Mouse (Mus musculus): ENCODE measurements at regions not wholly inside any gene's neighbourhood (a gene's known extent, or its start where the extent isn't known, plus 50 kb on each side); places are given as distances from the start of the nearest gene placed in this dataset.

GRCm38 (mm10) chr8:17782650-17783049 lies 1195.4 kb downstream of the Defb40 start:
- TF ChIP-seq POLR2A (IDR thresholded peaks at IDR 0.05; ENCODE audit: extremely low read depth, insufficient read depth, low read length) (no peak), CTCF (IDR thresholded peaks at IDR 0.05; ENCODE audit: extremely low read depth, insufficient read depth, low read length) (no peak)
- H3K4me1 ChIP-seq (ENCODE audit: control insufficient read depth, insufficient read depth, low read length): no peaks in the 10 kb centered on the region
- H3K4me3 ChIP-seq (ENCODE audit: insufficient read depth, low read length): no peak overlapping the region
- H3K27ac ChIP-seq (ENCODE audit: insufficient read depth, low read length): no peak overlapping the region

- Histone ChIP-seq H3K4me1 (ENCODE audit: control insufficient read depth, insufficient read depth, low read length) (no peaks in the 10 kb centered on the region), H3K27ac (ENCODE audit: insufficient read depth, low read length) (no peak overlapping the region), H3K4me3 (ENCODE audit: insufficient read depth, low read length) (no peak overlapping the region)
- no peak for TF ChIP-seq CTCF (IDR thresholded peaks at IDR 0.05; ENCODE audit: extremely low read depth, insufficient read depth, low read length)
- TF ChIP-seq POLR2A (IDR thresholded peaks at IDR 0.05; ENCODE audit: extremely low read depth, insufficient read depth, low read length): no peak
Observed at GRCm38 (mm10) chr8:17781559-17782283, 1196.3 kb downstream of the Defb40 start.

DNA sequence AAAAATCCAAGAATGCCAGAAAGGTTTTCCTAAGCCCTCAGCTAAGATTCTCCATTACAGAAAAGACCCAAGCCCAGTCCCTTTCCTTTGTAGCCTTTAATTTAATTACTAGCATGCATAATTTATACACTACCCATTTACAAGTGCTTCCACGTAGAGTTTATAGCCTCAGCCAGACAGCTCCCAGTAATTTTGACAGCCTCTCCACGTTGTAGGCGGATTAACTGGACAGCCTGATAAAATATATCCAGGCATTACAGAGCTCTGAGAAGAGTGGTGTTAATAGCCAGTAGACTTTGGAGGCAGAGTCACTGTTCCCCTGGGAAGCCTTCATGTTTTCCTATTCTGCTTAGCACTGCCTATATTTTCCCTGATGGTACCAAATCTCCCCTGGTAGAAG lies 1202.6 kb downstream of the Defb40 start:
- no peak for TF ChIP-seq POLR2A (IDR thresholded peaks at IDR 0.05; ENCODE audit: extremely low read depth, insufficient read depth, low read length)
- no peak for TF ChIP-seq CTCF (IDR thresholded peaks at IDR 0.05; ENCODE audit: extremely low read depth, insufficient read depth, low read length)
- Histone ChIP-seq H3K4me3 (ENCODE audit: insufficient read depth, low read length) (no peak overlapping the region), H3K27ac (ENCODE audit: insufficient read depth, low read length) (no peak overlapping the region), H3K4me1 (ENCODE audit: control insufficient read depth, insufficient read depth, low read length) (no peaks in the 10 kb centered on the region)

GRCm38 (mm10) chr8:17773311-17773710 lies 1204.7 kb downstream of the Defb40 start:
- H3K4me1 ChIP-seq (ENCODE audit: control insufficient read depth, insufficient read depth, low read length): no peaks in the 10 kb centered on the region
- no peak overlapping the region for H3K27ac ChIP-seq (ENCODE audit: insufficient read depth, low read length)
- H3K4me3 ChIP-seq (ENCODE audit: insufficient read depth, low read length): no peak overlapping the region
- TF ChIP-seq CTCF (IDR thresholded peaks at IDR 0.05; ENCODE audit: extremely low read depth, insufficient read depth, low read length) (no peak), POLR2A (IDR thresholded peaks at IDR 0.05; ENCODE audit: extremely low read depth, insufficient read depth, low read length) (no peak)

DNA sequence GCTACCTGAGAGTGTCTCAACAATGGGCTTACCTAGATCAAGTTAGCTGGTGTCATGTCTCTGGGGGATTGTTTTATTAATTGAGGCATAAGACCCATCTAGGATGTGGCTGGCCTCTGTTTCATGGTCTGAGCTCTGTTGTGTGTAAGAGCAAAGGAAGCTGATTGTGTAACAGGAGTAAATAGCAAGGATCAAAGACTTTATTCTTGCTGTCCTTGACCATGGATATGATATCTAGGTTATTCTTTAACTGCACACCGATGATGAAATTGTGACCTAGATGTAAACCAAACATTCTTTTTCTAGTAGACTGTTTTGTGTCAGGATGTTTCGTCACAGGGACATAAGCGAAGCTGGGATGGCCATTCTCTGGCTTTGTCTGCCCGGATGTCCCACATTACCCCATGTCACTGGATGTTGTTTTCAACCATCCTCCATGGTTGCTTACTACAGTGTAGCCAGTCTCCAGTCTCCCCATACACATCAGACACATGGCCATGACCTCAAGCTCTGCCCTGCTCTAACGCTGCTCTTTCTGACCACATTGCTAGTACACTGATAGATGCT lies 1210.5 kb downstream of the Defb40 start:
- Histone ChIP-seq H3K27ac (ENCODE audit: insufficient read depth, low read length) (no peak overlapping the region), H3K4me3 (ENCODE audit: insufficient read depth, low read length) (no peak overlapping the region), H3K4me1 (ENCODE audit: control insufficient read depth, insufficient read depth, low read length) (no peaks in the 10 kb centered on the region)
- no peak for TF ChIP-seq CTCF (IDR thresholded peaks at IDR 0.05; ENCODE audit: extremely low read depth, insufficient read depth, low read length)

DNA sequence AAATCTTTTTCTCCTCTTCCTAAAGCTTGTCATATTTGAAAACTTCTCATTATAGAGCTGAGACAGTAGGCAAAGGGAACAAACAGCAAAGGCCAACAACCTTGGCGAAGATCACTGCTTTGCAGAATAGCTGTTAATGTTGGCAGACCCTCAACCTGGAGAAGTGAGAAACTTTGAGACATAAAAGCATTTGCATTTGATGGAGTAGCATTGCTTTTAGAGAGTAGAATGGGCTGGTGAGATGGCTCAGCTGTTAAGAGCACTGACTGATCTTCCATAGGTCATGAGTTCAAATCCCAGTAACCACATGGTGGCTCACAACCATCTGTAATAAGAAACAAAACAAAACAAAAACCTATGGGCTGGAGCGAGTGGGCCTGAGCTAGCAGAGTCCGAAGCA lies 1253.4 kb downstream of the Defb40 start:
- H3K27ac ChIP-seq (ENCODE audit: insufficient read depth, low read length): no peak overlapping the region
- no peaks in the 10 kb centered on the region for H3K4me1 ChIP-seq (ENCODE audit: control insufficient read depth, insufficient read depth, low read length)
- H3K4me3 ChIP-seq (ENCODE audit: insufficient read depth, low read length): no peak overlapping the region
- TF ChIP-seq POLR2A (IDR thresholded peaks at IDR 0.05; ENCODE audit: extremely low read depth, insufficient read depth, low read length): no peak
- no peak for TF ChIP-seq CTCF (IDR thresholded peaks at IDR 0.05; ENCODE audit: extremely low read depth, insufficient read depth, low read length)

- H3K4me3 ChIP-seq (ENCODE audit: insufficient read depth, low read length): no peak overlapping the region
- TF ChIP-seq CTCF (IDR thresholded peaks at IDR 0.05; ENCODE audit: extremely low read depth, insufficient read depth, low read length) (no peak), POLR2A (IDR thresholded peaks at IDR 0.05; ENCODE audit: extremely low read depth, insufficient read depth, low read length) (no peak)
- H3K27ac ChIP-seq (ENCODE audit: insufficient read depth, low read length): no peak overlapping the region
- no peaks in the 10 kb centered on the region; the same call in 1 of the 2 replicates for H3K4me1 ChIP-seq (ENCODE audit: control insufficient read depth, insufficient read depth, low read length)
Observed at GRCm38 (mm10) chr8:17709162-17709561, 1268.9 kb downstream of the Defb40 start.

- Histone ChIP-seq H3K27ac (ENCODE audit: insufficient read depth, low read length) (no peak overlapping the region), H3K4me1 (ENCODE audit: control insufficient read depth, insufficient read depth, low read length) (no peaks in the 10 kb centered on the region; the same call in 1 of the 2 replicates), H3K4me3 (ENCODE audit: insufficient read depth, low read length) (no peak overlapping the region)
- TF ChIP-seq CTCF (IDR thresholded peaks at IDR 0.05; ENCODE audit: extremely low read depth, insufficient read depth, low read length) (no peak), POLR2A (IDR thresholded peaks at IDR 0.05; ENCODE audit: extremely low read depth, insufficient read depth, low read length) (no peak)
Observed at GRCm38 (mm10) chr8:17708409-17708808, 1269.6 kb downstream of the Defb40 start.

- H3K4me3 ChIP-seq (ENCODE audit: insufficient read depth, low read length): no peak overlapping the region
- no peaks in the 10 kb centered on the region for H3K4me1 ChIP-seq (ENCODE audit: control insufficient read depth, insufficient read depth, low read length)
- TF ChIP-seq CTCF (IDR thresholded peaks at IDR 0.05; ENCODE audit: extremely low read depth, insufficient read depth, low read length) (no peak), POLR2A (IDR thresholded peaks at IDR 0.05; ENCODE audit: extremely low read depth, insufficient read depth, low read length) (no peak)
- H3K27ac ChIP-seq (ENCODE audit: insufficient read depth, low read length): no peak overlapping the region
Observed at GRCm38 (mm10) chr8:17704289-17704688, 1273.8 kb downstream of the Defb40 start.

DNA sequence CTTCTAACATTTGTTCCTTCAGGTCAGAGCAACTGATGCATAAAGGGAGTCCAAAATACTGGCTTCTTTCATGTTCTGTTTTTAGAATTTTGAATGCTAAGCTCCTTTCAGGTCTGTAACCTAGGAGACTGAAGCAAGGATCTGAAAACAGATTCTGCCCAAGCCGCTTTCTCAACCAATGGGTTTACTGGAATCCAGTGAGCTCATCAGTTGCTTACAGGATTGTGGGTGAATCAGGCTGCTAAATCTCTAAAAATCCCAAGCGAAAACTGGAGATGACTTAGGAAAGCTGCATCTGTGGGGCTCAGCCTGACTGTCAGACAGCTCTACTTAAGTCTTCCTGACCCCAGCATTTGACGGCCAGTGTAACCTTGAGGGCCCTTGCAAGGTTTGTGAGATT lies 1277.7 kb downstream of the Defb40 start:
- no peak overlapping the region for H3K4me3 ChIP-seq (ENCODE audit: insufficient read depth, low read length)
- H3K4me1 ChIP-seq (ENCODE audit: control insufficient read depth, insufficient read depth, low read length): no peaks in the 10 kb centered on the region
- no peak for TF ChIP-seq POLR2A (IDR thresholded peaks at IDR 0.05; ENCODE audit: extremely low read depth, insufficient read depth, low read length)
- no peak for TF ChIP-seq CTCF (IDR thresholded peaks at IDR 0.05; ENCODE audit: extremely low read depth, insufficient read depth, low read length)
- H3K27ac ChIP-seq (ENCODE audit: insufficient read depth, low read length): no peak overlapping the region

All from cortical plate, adult 2 months (tissue).